Mouse (Mus musculus) lung, postnatal 0 days (tissue): ENCODE data around the gene Agpat2.
A peak's percentile ranks its signal among the peaks of the same experiment; 100 is the strongest.

Source experiments
- CTCF ChIP-seq: IDR thresholded peaks from 2 replicates; pipeline ENCODE4 v1.5.1; 2016; ENCODE audit warnings: antibody characterized with exemption, mild to moderate bottlenecking
- EP300 ChIP-seq: IDR thresholded peaks from 2 replicates; pipeline ENCODE4 v1.6.1; 2016; ENCODE audit warnings: antibody characterized with exemption, mild to moderate bottlenecking, control low read depth

DNA sequence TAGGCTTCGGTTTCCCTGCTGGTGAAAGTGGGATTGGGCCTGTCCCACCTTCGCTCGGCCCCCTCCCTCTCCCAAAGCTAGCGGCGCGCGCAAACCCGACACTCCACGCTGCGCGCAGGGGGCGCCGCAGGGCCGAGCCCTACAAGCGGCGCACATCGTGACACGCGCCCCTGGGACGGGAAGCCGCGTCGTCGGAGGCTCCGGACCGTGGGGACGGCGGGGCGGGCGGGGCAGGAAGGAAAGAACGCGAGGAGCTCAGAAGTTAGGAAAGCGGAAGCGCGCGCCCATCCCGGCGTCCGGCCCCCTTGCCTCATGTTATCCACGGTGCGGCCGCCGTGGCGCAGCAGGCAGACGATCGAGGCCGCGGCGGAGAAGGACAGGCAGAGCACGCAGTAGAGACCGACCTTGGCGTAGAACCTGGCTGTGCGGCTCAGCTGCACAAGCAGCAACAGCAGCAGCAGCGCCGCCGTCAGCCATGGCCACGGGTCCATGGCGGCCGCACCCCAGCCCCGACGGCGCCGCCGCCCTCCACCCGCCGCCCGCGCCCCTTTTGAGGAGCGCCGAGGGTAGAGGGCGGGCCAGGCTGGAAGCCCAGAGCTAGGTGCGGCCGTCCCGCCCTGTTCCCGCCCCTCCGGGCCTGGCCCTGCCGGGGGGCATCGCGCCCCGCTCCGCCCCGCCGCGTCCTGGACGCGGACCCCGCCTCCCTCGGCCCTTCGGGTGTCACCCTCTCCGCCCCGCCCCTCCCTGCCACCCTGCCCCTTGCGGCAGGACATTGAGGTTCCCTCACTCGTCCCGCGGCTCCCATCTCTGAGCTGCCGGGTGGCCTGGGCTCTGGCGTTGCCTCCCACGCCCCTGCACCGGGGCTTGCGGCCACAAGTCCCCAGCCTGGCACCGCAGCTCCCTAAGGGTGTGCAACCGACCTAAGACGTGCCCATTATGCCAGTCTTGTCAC lies at the start of gene Agpat2:
- TF ChIP-seq EP300 (no peak), CTCF (peak; percentile 69)
